In genomic region chr10:77190967-77191915, GRCm38 (mm10) we compare ENCODE assay signal across 10 mouse cellular contexts. TPM values are rescaled to one million over a fixed set of nuclear protein-coding genes. Genes with fewer than 3 reads are reported as not detected.
DNase-seq lines count a peak whose midpoint lies in the region; ATAC-seq lines count a peak whose summit lies in the region.
"Had no signal": no experiment of that assay in that cellular context is flagged by ENCODE, and none has a peak within 500 bp of the region (broad histone marks: within the 10 kb centered on the region; RNA-seq: fewer than 3 reads in every experiment).

No protein-coding gene starts in this region.

- no peak for ATAC-seq in CD4-positive, CD25-positive, alpha-beta regulatory T cell, adult 4 months

- peak; percentile 72 to 81 for DNase-seq in kidney, postnatal 4 days
- DNase-seq in kidney, postnatal 25 days, result no peak
- DNase-seq in embryo, embryonic 9.5 days (ENCODE audit: extremely low spot score), result peak; percentile 87
- peak; percentile 79 for DNase-seq in limb, embryonic 10.5 days (ENCODE audit: low spot score)
- DNase-seq in retina, embryonic 14.5 days (ENCODE audit: low spot score), result peak; percentile 74
- no peak for DNase-seq in adipocyte (ENCODE audit: low spot score)
- DNase-seq in adrenal gland, adult 18-20 months (ENCODE audit: low spot score in 2 of 2), result no peak
- DNase-seq: cerebellum, adult 11 months had no signal

- peak overlapping the region; percentile 21 for H3K4me3 ChIP-seq in limb, embryonic 10.5 days
- H3K4me3 ChIP-seq: left cerebral cortex, adult 2 months had no signal

- peaks cover 47% of the 10 kb centered on the region for H3K4me1 ChIP-seq in limb, embryonic 10.5 days

- no peaks in the 10 kb centered on the region for H3K27me3 ChIP-seq in limb, embryonic 10.5 days (ENCODE audit: low read depth, poor library complexity, severe bottlenecking)

- H3K27ac ChIP-seq in limb, embryonic 10.5 days, result peak overlapping the region; percentile 78
- H3K27ac ChIP-seq: left cerebral cortex, adult 2 months had no signal

- 23% methylated on average over 10 of the region's 10 CpGs for WGBS in limb, embryonic 10.5 days

- no peaks in the 10 kb centered on the region for H3K36me3 ChIP-seq in limb, embryonic 10.5 days

- H3K9me3 ChIP-seq in limb, embryonic 10.5 days (replicated peaks), result no peaks in the 10 kb centered on the region

RNA-seq across cellular contexts. Expression of gene Col18a1, which starts 24.9 kb away (rescaled TPM):
- 149 and 159 TPM in 2 replicates for polyA plus RNA-seq in limb, embryonic 10.5 days (2016; fragmentation: Nextera tagmentation; extraction: Ambion mirVana)
- polyA plus RNA-seq in CD4-positive, CD25-positive, alpha-beta regulatory T cell, adult 4 months (2017; shearing (Covaris generic)), result under 1 TPM in 1 of 2 experiments, not detected in 1; 0.16 TPM
- 10 to 100 TPM; 31.8 to 41.9 TPM for total RNA-seq in adrenal gland, adult 18-20 months (2021)

Comparison
In these comparisons a context has a peak if more than half of its experiments do, and no peak if none do; other contexts are left out.
1. DNase-seq: peak in kidney, postnatal 4 days (2 of 2), embryo, embryonic 9.5 days (single experiment), limb, embryonic 10.5 days (single experiment) and retina, embryonic 14.5 days (single experiment); none in kidney, postnatal 25 days (0 of 2), adipocyte (single experiment) and adrenal gland, adult 18-20 months (0 of 2).
2. RNA of gene Col18a1, which starts 24.9 kb away (polyA plus RNA-seq): 149 to 159 TPM in limb, embryonic 10.5 days; 0.16 TPM in CD4-positive, CD25-positive, alpha-beta regulatory T cell, adult 4 months; every median in the first group is over 100 times any median in the second.